Mouse (Mus musculus) embryonic fibroblast, embryonic 13.5 days (primary cell): ENCODE data around the gene 3110082I17Rik. TPM values are rescaled to one million over a fixed set of nuclear protein-coding genes. Genes with fewer than 3 reads are reported as not detected.

ENCODE experiments used
- H3K27ac ChIP-seq: 2 replicates; pipeline ENCODE4 v1.5.1; 2012; ENCODE audit warnings: low read length, control low read depth, inconsistent platforms; ENCODE audit not compliant: insufficient read depth
- H3K4me1 ChIP-seq: 2 replicates; pipeline ENCODE4 v1.6.1; 2011; ENCODE audit warnings: low read length; ENCODE audit not compliant: control insufficient read depth, insufficient read depth
- H3K4me3 ChIP-seq: 2 replicates; pipeline ENCODE4 v1.5.1; 2011; ENCODE audit warnings: mild to moderate bottlenecking, control low read depth, low read length; ENCODE audit not compliant: insufficient read depth
- CTCF ChIP-seq: IDR thresholded peaks from 2 replicates; pipeline ENCODE4 v1.5.1; 2011; ENCODE audit warnings: mild to moderate bottlenecking, control low read depth, low read length, moderate library complexity, borderline replicate concordance; ENCODE audit not compliant: insufficient read depth
- POLR2A ChIP-seq: IDR thresholded peaks from 2 replicates; pipeline ENCODE4 v1.6.1; 2011; ENCODE audit warnings: low read depth, mild to moderate bottlenecking, control low read depth, low read length, moderate library complexity
- polyA plus RNA-seq: library from polyadenylated mRNA; stranded (reverse); fragments of >200 nt; gene quantifications from 2 replicates; pipeline ENCODE4 v1.2.4, GENCODE M21; 2011; ENCODE audit warnings: low read depth; ENCODE audit not compliant: missing spikeins, insufficient read length

Gene 3110082I17Rik
- polyA plus RNA-seq, 1 experiment = 15.3 TPM

DNA sequence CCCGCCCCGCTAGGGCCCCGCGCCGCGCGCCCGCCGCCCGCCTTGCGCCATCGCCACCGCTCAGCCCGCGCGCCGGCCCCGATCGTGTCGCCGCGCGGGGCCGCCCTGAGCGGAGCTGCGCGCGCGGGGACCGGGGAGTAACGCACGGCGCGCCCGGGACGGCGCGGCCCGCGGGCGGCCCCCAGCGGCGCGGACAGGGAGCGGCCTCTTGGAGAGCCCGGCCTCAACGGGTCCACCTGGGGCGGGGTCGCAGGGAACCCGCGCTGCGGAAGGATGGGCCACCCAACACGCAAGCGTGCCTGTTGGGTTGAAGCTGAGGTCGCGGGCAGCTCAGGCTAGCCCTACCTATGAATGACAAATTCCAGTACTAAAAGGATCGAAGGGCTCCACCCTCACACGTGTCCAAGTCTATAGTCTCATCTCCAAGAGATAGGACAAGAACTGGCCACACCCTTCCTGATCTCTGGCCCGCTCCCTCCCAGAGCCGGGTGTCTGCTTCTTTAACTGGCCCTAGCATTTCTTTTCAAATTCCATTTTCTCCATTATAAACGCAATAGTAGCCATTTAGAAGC lies 134.8 kb downstream of the 3110082I17Rik start, which contains the start of gene Adap1:
Gene Adap1 (minus strand): TSS at position 228 of the 572 bp plus-strand sequence.
- H3K4me3 ChIP-seq = peak within 1 kb of the TSS; percentile 25; the same call in 1 of the 2 replicates
- no peaks in the 10 kb centered on the region for H3K4me1 ChIP-seq
- peak; percentile 2; the same call in 1 of the 2 replicates for TF ChIP-seq CTCF
- TF ChIP-seq POLR2A = no peak
- no peak within 1 kb of the TSS for H3K27ac ChIP-seq

DNA sequence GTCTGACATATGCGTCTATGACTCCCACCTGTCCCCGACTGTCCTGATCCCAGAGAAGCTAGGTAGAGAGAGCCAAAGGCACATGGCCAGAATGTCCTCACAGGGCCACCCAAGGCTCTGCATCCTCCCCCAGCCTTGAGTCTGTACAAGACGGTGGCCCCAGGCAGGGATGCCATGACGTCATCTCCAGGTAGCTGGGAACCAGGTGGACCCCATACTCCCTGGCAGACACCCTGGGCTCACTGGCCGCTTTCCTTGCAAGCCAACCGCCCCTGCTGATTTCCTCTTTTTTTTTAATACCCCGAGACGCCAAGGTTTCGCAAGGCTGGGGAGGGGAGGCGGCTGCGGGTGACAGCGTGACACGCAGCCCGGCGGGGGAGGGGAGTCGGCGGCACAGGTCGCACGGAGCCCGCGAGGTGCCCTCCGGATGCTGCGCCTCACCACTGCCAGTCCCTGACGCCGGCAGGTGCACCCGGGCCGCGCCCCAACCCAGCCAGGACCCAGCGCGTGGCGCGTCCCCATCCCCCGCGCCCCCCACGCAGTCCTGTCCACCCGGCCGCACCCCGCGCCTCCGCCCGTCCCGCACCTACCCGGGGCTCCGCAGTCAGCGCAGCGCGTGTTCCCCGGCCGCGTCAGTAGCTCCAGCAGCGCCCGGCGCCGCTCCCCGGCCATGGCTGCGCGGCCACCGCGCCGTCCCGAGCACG lies 135.5 kb downstream of the 3110082I17Rik start:
- Histone ChIP-seq H3K4me1 (no peaks in the 10 kb centered on the region), H3K4me3 (peak overlapping the region; percentile 25; the same call in 1 of the 2 replicates)

DNA sequence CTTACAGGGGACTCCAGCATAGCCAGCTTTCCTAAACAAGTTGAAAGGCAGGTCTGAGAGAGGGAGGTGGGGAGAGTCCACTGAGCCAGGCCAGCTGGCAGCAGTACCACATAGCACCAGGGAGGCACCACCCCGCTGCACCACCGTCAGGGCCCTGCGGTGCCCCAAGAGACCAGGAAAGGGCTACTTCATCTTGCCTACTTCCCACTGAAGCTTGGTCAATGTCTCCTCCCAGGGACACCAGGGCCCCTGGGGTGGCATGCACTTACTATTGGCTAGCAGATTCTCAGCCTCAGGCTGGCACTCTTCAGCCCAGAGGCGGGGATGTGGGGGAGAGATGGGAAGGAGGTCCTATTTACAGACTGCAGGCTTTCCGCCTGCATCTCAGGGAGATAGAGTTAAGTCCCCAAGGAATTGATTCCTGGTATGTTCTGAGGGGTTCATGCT lies 136.3 kb downstream of the 3110082I17Rik start:
- Histone ChIP-seq H3K4me1 (no peaks in the 10 kb centered on the region), H3K27ac (no peak overlapping the region), H3K4me3 (no peak overlapping the region)
- TF ChIP-seq POLR2A (no peak), CTCF (no peak)

More for the DNA sequence above, 135.5 kb downstream of the 3110082I17Rik start:
- H3K27ac ChIP-seq = no peak overlapping the region
- TF ChIP-seq CTCF (no peak), POLR2A (no peak)

- H3K27ac ChIP-seq = no peak overlapping the region
Measured at GRCm38 (mm10) chr5:139323260-139323924, 136.9 kb downstream of the 3110082I17Rik start.

DNA sequence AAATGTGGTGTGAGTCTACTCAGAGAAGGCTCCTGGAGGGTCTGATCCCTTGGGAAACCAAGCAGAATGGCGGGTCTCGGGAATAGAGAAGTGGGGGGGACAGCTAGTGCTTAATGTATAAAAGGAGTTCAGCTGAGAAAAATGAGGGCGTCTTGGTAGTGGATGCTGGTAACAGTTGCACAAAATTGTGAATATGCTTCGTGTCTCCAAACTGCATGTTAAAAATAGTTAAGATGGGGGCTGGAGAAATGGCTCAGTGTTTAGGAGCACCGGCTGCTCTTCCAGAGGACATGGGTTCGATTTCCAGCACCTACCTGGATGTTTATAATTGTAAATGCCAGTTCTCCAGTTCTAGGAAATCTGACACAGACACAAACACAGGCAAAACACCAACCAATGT lies 139.0 kb downstream of the 3110082I17Rik start:
- Histone ChIP-seq H3K4me3 (no peak overlapping the region), H3K4me1 (no peaks in the 10 kb centered on the region), H3K27ac (no peak overlapping the region)
- TF ChIP-seq POLR2A = no peak
- no peak for TF ChIP-seq CTCF

More at GRCm38 (mm10) chr5:139323260-139323924, 136.9 kb downstream of the 3110082I17Rik start:
- no peaks in the 10 kb centered on the region for H3K4me1 ChIP-seq
- H3K4me3 ChIP-seq = no peak overlapping the region
- TF ChIP-seq CTCF = no peak
- no peak for TF ChIP-seq POLR2A

GRCm38 (mm10) chr5:139320424-139320823 lies 139.9 kb downstream of the 3110082I17Rik start:
- no peak for TF ChIP-seq POLR2A
- TF ChIP-seq CTCF = no peak

DNA sequence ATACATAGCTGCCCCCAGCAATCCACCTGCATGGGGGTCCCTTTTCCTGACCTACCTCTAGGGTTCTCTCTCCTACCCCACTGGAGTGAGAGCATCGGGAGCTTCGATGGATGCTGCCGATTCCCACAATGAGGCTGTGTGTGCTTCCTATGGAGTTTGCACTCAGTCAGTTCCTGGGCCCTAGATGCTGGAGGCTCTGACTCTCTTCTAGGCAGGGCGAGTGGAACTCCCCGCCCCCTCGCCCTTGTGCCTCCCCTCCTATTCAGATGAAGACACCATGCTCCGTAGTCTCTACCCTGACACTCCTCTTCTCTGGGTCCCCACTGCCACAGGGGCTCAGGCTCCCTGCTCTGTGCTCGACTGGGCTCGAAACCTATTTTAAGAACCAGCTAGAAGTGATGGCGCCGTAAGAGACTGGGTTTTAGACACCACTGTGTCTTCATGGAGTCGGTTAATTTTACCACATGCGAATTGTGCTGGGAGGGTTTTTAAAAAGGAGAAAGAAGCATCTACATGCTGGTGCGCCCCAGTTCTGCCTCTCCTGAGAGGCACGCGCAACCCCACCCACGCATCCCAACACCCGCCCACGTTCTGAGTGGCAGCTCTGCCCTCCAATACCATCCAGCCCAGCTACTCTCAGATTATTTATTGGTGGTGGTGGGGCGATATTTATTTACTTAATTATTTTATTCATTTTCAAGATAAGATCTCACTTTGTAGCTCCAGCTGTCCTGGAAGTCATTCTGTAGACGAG lies 142.4 kb downstream of the 3110082I17Rik start:
- no peaks in the 10 kb centered on the region for H3K4me1 ChIP-seq
- no peak overlapping the region for H3K27ac ChIP-seq
- TF ChIP-seq POLR2A (no peak), CTCF (no peak)
- H3K4me3 ChIP-seq = no peak overlapping the region

More at GRCm38 (mm10) chr5:139320424-139320823, 139.9 kb downstream of the 3110082I17Rik start:
- Histone ChIP-seq H3K4me3 (no peak overlapping the region), H3K4me1 (no peaks in the 10 kb centered on the region), H3K27ac (no peak overlapping the region)

- no peak overlapping the region for H3K4me3 ChIP-seq
- no peak for TF ChIP-seq POLR2A
- no peak for TF ChIP-seq CTCF
- H3K27ac ChIP-seq = no peak overlapping the region
- no peaks in the 10 kb centered on the region for H3K4me1 ChIP-seq
Measured at GRCm38 (mm10) chr5:139316982-139317675, 143.2 kb downstream of the 3110082I17Rik start.
